Mouse (Mus musculus) right cerebral cortex, adult 2 months (tissue): ENCODE results near the gene Cachd1.

Source experiments
- DNase-seq, 2 experiments: peaks; one replicate each; pipeline ENCODE4 v3.0.0; 2021 to 2022; ENCODE audit warnings: low spot score in 2 of 2

The Cachd1 gene

GRCm38 (mm10) chr4:100988231-100988799 lies 211.8 kb downstream of the Cachd1 start:
- peak in 1 of 2 experiments; percentile 20 for DNase-seq

GRCm38 (mm10) chr4:100990996-100991395 lies 214.5 kb downstream of the Cachd1 start:
- DNase-seq = no peak

- no peak for DNase-seq
These were observed 215.6 kb downstream of the Cachd1 start for GRCm38 (mm10) chr4:100992086-100992485.

- no peak for DNase-seq
These were observed 218.2 kb downstream of the Cachd1 start for GRCm38 (mm10) chr4:100994442-100995255.

GRCm38 (mm10) chr4:100995617-100996016 lies 219.1 kb downstream of the Cachd1 start:
- DNase-seq = no peak

GRCm38 (mm10) chr4:100996060-100996651 lies 219.7 kb downstream of the Cachd1 start:
- DNase-seq = no peak

DNA sequence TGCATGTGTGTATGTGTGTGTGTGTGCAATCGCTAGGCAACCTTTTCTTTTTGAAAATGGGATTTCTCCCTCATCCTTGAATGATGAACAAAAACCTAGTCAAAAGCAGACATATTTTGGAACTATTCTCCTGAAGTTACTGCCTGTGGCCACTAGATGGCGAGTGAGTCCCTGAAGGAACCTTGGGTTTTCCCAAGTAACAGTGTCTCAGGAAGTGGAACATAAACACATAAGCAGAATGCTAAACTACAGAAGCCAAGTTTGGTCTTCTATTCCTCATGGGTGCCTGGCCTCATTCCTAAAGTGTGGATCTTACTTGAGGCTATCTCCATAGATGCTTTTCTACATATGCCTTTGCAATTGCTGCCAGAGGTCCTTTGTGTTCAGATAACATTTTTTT lies 221.7 kb downstream of the Cachd1 start:
- DNase-seq = peak; percentile 75 to 81

- no peak for DNase-seq
These were observed 222.4 kb downstream of the Cachd1 start for GRCm38 (mm10) chr4:100998906-100999305.

GRCm38 (mm10) chr4:101000622-101001021 lies 224.1 kb downstream of the Cachd1 start:
- no peak for DNase-seq

GRCm38 (mm10) chr4:101001073-101001472 lies 224.6 kb downstream of the Cachd1 start:
- no peak for DNase-seq

GRCm38 (mm10) chr4:101002961-101003360 lies 226.5 kb downstream of the Cachd1 start:
- DNase-seq = no peak

GRCm38 (mm10) chr4:101008362-101008769 lies 231.9 kb downstream of the Cachd1 start:
- no peak for DNase-seq

DNA sequence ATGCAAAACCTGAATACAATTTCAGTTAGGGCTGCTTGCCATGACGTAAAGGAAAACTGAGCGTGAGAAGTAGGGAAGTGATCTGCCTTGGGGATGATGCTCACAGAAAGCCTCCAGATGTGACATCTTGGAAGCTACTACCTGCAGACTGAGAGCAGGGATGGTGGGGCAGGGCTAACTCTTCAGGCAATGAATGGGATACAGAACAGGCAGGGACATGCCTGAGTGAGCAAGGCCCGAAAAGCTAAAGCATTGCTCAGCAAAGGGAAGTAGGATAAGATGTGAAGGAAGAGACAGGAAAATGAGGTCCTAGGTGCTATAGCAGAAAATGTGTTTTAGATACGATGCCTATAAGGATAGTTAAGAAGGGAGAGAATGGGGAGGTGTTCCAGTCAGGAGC lies 232.6 kb downstream of the Cachd1 start:
- DNase-seq = no peak

DNA sequence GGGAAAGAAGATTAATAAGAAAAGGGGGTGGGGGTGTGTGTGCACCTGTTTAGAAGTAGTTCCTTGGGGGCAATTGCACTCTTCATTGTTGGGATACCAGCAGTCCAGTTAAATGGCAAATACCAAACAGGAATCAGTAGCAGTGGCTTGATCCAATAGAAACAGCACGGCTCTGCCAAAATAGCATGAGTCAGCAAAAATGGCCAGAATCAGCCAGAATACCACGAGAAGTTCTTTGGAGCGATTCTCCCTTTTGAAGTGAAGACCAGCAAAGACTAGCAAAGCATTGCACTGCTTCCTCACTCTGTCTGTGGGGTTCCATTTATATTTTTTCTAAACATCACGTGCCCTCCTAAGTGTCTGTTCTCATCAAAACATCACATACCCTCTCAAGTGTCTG lies 241.3 kb downstream of the Cachd1 start:
- no peak for DNase-seq

GRCm38 (mm10) chr4:101020596-101020995 lies 244.1 kb downstream of the Cachd1 start, which contains the start of gene Gm10577:
Gene Gm10577 (minus strand): TSS chr4:101020696.
- DNase-seq = no peak

DNA sequence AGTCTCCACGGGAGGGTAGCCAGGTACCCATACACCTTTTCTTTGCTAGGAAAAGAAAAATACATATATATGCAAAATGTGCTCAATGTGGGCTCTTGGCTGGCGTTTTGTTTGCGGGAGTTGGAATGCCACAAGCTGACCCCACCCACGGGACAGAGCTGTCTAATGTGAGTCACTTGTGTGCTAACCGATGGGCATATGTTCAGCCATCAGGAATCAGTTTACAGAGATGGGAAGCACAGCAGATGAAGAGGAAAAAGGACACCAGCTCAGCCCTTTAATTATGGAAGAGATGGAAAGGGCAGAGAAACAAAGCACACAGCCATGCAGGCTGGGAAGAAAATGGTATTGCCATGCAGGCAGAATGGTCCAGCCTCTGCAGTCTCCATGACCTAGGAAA lies 250.1 kb downstream of the Cachd1 start:
- no peak for DNase-seq

GRCm38 (mm10) chr4:101026995-101027394 lies 250.5 kb downstream of the Cachd1 start:
- no peak for DNase-seq

- no peak for DNase-seq
These were observed 251.5 kb downstream of the Cachd1 start for GRCm38 (mm10) chr4:101027852-101028411.

DNA sequence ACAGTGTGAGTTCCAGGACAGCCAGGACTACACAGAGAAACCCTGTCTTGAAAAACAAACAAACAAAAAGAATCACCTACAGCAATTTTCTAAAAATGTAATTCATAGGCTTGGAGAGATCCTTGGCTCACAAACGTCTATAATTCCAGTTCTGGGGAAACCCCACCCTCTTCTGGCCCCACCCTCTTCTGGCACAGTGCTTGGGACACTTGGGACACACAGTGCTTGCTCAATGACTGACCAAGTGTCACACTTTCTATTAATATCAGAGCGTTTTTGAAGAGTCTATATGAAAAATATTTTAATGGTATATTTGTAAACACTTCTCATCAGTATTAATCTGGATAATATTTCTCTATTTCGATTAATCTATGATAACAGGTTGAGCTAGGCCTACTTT lies 256.6 kb downstream of the Cachd1 start:
- DNase-seq = no peak

- DNase-seq = no peak
These were observed 258.7 kb downstream of the Cachd1 start for GRCm38 (mm10) chr4:101035131-101035530.

DNA sequence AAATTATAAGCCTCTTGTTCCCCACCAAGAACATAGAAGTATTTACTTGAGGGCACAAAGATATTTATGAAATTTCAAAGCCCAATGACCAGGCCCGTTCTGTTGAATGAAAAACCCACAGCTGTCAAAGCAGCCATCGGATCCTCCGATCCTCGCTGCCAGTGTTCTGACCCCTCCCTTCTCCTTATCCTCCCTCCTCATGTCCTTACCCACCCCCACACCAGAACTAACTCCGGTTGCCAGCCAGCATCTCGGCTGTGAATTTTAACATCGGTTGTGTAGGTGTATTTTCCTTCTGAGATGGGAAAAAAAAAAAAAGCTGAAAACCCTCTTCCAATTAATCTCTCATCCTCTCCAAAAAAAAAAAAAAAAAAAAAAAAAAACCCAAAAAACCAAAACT lies 260.7 kb downstream of the Cachd1 start:
- peak; percentile 44 to 63 for DNase-seq

DNA sequence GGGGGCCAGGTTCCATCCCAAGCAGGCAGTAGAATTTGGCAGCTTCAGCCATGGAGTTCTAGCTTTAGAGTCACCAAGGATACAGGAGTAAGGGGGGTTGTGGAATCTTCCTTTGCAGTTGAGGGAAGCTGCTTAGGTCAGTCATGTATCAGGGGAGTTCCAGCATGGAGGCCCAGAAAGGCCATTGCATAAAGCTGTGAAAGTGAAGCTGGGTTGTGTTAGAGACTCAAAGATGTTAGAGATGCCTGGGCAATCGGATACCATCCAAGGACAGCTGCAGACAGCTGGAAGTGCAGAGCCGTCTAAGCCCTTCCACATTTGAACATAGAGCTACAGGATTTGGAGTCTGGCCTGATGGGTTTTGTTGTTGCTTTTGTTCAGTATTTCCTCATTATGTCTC lies 267.2 kb downstream of the Cachd1 start:
- no peak for DNase-seq

DNA sequence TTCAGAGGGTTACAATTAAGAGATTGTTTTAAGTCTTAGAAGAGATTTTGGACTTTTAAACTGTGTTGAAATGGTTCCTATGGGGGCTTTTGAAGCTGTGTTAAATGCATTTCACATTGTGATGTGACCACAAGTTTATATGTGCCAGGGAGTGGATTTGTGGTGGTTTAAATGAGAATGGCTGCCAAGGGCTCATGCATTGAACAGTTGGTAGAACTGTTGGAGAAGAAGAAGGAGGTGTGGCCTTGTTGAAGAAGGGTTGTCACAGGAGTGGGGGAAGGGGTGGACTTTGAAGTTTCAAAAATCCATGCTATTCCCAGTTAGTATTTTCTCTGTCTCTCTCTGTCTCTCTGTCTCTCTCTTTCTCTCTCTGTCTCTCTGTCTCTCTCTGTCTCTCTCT lies 267.7 kb downstream of the Cachd1 start:
- DNase-seq = no peak
